Mouse (Mus musculus): ENCODE results near the gene Ndrg3.
"Not testable (repeated sequence)": the region's sequence is repeated elsewhere in the genome, so short reads cannot be mapped to it uniquely, and the experiment has no call there.

Gene Ndrg3

GRCm38 (mm10) chr2:156904976-156905717, 86.7 kb downstream of the Ndrg3 start:
- in situ Hi-C loops (cut with MboI, MseI), result no loop called here

GRCm38 (mm10) chr2:156903367-156903766, 88.5 kb downstream of the Ndrg3 start:
- in situ Hi-C loops (cut with MboI, MseI), result no loop called here

GRCm38 (mm10) chr2:156902411-156902810, 89.4 kb downstream of the Ndrg3 start:
- in situ Hi-C loops (cut with MboI, MseI), result not testable (repeated sequence)

GRCm38 (mm10) chr2:156901883-156902282, 90.0 kb downstream of the Ndrg3 start:
- in situ Hi-C loops (cut with MboI, MseI), result no loop called here

- in situ Hi-C loops (cut with MboI, MseI), result no loop called here
These were observed 90.5 kb downstream of the Ndrg3 start for GRCm38 (mm10) chr2:156901344-156901743.

GRCm38 (mm10) chr2:156899184-156899583, 92.7 kb downstream of the Ndrg3 start:
- in situ Hi-C loops (cut with MboI, MseI), result no loop called here

- in situ Hi-C loops (cut with MboI, MseI), result no loop called here
These were observed 93.5 kb downstream of the Ndrg3 start for GRCm38 (mm10) chr2:156898374-156898773.

- in situ Hi-C loops (cut with MboI, MseI), result no loop called here
These were observed 94.8 kb downstream of the Ndrg3 start for GRCm38 (mm10) chr2:156897034-156897433.

GRCm38 (mm10) chr2:156896384-156896914, 95.4 kb downstream of the Ndrg3 start:
- in situ Hi-C loops (cut with MboI, MseI), result no loop called here

GRCm38 (mm10) chr2:156894496-156895265, 97.2 kb downstream of the Ndrg3 start:
- in situ Hi-C loops (cut with MboI, MseI), result no loop called here

GRCm38 (mm10) chr2:156892821-156893220, 99.0 kb downstream of the Ndrg3 start:
- in situ Hi-C loops (cut with MboI, MseI), result no loop called here

GRCm38 (mm10) chr2:156892240-156892639, 99.6 kb downstream of the Ndrg3 start:
- in situ Hi-C loops (cut with MboI, MseI), result no loop called here

GRCm38 (mm10) chr2:156888490-156888889, 103.4 kb downstream of the Ndrg3 start:
- in situ Hi-C loops (cut with MboI, MseI), result no loop called here

GRCm38 (mm10) chr2:156887017-156887416, 104.8 kb downstream of the Ndrg3 start, which contains the start of gene Sla2:
Gene Sla2, minus strand, starts transcription at chr2:156887192.
- in situ Hi-C loops (cut with MboI, MseI), result no loop called here

GRCm38 (mm10) chr2:156886084-156886631, 105.7 kb downstream of the Ndrg3 start:
- in situ Hi-C loops (cut with MboI, MseI), result no loop called here

- in situ Hi-C loops (cut with MboI, MseI), result not testable (repeated sequence)
These were observed 106.2 kb downstream of the Ndrg3 start for GRCm38 (mm10) chr2:156885666-156886065.

GRCm38 (mm10) chr2:156884396-156885211, 107.3 kb downstream of the Ndrg3 start:
- in situ Hi-C loops (cut with MboI, MseI), result no loop called here

GRCm38 (mm10) chr2:156882431-156883001, 109.3 kb downstream of the Ndrg3 start:
- in situ Hi-C loops (cut with MboI, MseI), result no loop called here

GRCm38 (mm10) chr2:156879541-156879940, 112.3 kb downstream of the Ndrg3 start:
- in situ Hi-C loops (cut with MboI, MseI), result loop anchor here (5.0 kb wide), 1 partner anchor 108 kb away; no protein-coding TSS in a partner anchor

GRCm38 (mm10) chr2:156877726-156878125, 114.1 kb downstream of the Ndrg3 start:
- in situ Hi-C loops (cut with MboI, MseI), result loop anchor here (5.0 kb wide), 1 partner anchor 110 kb away; no protein-coding TSS in a partner anchor
